Mouse (Mus musculus) liver, embryonic 16.5 days (tissue): Measurements from ENCODE around the gene Anapc7. TPM values are rescaled to one million over a fixed set of nuclear protein-coding genes. Genes with fewer than 3 reads are reported as not detected.

Experiments used
- ATAC-seq: fragments of 200-750 bp; cut with Nextera tagmentation; 2 replicates; pipeline ENCODE4 v1.8.0; 2017; ENCODE audit warnings: low read depth, mild to moderate bottlenecking, moderate number of reproducible peaks, moderate library complexity
- H3K27ac ChIP-seq: fragments of 300-500 bp; sonication (generic); 2 replicates; pipeline ENCODE4 v1.5.1; 2014; ENCODE audit warnings: mild to moderate bottlenecking, low read length
- H3K27me3 ChIP-seq: fragments of 300-500 bp; sonication (generic); 2 replicates; pipeline ENCODE4 v1.6.1; 2014; ENCODE audit warnings: low read depth, low read length, mixed read lengths; ENCODE audit not compliant: control insufficient read depth, insufficient read depth
- H3K36me3 ChIP-seq: fragments of 300-500 bp; sonication (generic); 2 replicates; pipeline ENCODE4 v1.6.1; 2014; ENCODE audit warnings: mild to moderate bottlenecking; ENCODE audit not compliant: control insufficient read depth, insufficient read depth
- H3K4me1 ChIP-seq: fragments of 300-500 bp; sonication (generic); 2 replicates; pipeline ENCODE4 v1.6.1; 2014; ENCODE audit warnings: low read depth, low read length, mixed read lengths; ENCODE audit not compliant: control insufficient read depth
- H3K4me2 ChIP-seq: fragments of 300-500 bp; sonication (generic); 2 replicates; pipeline ENCODE4 v1.6.1; 2014; ENCODE audit warnings: low read depth, low read length, mixed read lengths
- H3K4me3 ChIP-seq: fragments of 300-500 bp; sonication (generic); 2 replicates; pipeline ENCODE4 v1.5.1; 2014; ENCODE audit warnings: low read depth, mild to moderate bottlenecking, low read length
- H3K9ac ChIP-seq: fragments of 300-500 bp; sonication (generic); 2 replicates; pipeline ENCODE4 v1.6.1; 2014; ENCODE audit warnings: low read depth, low read length
- H3K9me3 ChIP-seq: fragments of 300-500 bp; sonication (generic); replicated peaks from 2 replicates; pipeline ENCODE4 v1.6.1; 2016; ENCODE audit warnings: low read length; ENCODE audit not compliant: control insufficient read depth
- WGBS: fragments of 180-500 bp; shearing (Covaris S2); extraction: QIAGEN DNeasy Blood & Tissue Kit; methylation state at CpG from one replicate; pipeline ENCODE4 v1.1.7; 2014; ENCODE audit not compliant: insufficient replicate concordance; 5-methylcytosine and 5-hydroxymethylcytosine counted together
- polyA plus RNA-seq: library from polyadenylated mRNA; unstranded; fragments of >200 nt; fragmentation: Nextera tagmentation; extraction: Ambion mirVana; gene quantifications from 2 replicates; pipeline ENCODE4 v1.2.1, GENCODE M21; 2015

Anapc7 gene
- polyA plus RNA-seq, 1 experiment from 2014 or later: 14.9 TPM

GRCm38 (mm10) chr5:122487825-122488224, 66.3 kb downstream of the Anapc7 start:
- WGBS: 75% methylated on average over 6 of the region's 6 CpGs
- Histone ChIP-seq H3K9me3 (no peaks in the 10 kb centered on the region), H3K4me3 (no peak overlapping the region), H3K36me3 (peaks cover 60% of the 10 kb centered on the region), H3K4me1 (no peaks in the 10 kb centered on the region), H3K27ac (no peak overlapping the region), H3K4me2 (no peak overlapping the region), H3K9ac (no peak overlapping the region), H3K27me3 (no peaks in the 10 kb centered on the region)
- no peak for ATAC-seq

GRCm38 (mm10) chr5:122490148-122490547, 68.7 kb downstream of the Anapc7 start:
- Histone ChIP-seq H3K27ac (no peak overlapping the region), H3K36me3 (peaks cover 52% of the 10 kb centered on the region), H3K4me2 (no peak overlapping the region), H3K9ac (no peak overlapping the region), H3K4me1 (no peaks in the 10 kb centered on the region), H3K27me3 (no peaks in the 10 kb centered on the region), H3K4me3 (no peak overlapping the region), H3K9me3 (no peaks in the 10 kb centered on the region)
- no peak for ATAC-seq
- WGBS: 88% methylated on average over 2 of the region's 2 CpGs

DNA sequence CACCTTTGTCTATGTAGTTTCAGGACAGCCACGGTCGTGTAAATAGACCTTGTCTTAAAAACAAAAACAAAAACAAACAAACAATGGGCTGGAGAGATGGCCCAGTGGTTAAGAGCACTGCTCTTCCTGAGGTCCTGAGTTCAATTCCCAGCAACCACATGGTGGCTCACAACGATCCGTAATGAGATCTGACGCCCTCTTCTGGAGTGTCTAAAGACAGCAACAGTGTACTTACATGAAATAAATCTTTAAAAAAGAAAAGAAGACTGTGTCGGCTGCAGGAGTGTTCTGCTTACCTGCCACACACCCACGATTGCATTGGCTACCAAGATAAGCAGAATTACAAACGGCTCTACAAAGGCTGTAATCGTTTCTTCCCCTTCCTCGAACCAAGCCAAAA, 69.9 kb downstream of the Anapc7 start:
- 66% methylated on average over 10 of the region's 10 CpGs for WGBS
- no peaks in the 10 kb centered on the region for H3K9me3 ChIP-seq
- no peak for ATAC-seq
- no peaks in the 10 kb centered on the region for H3K27me3 ChIP-seq
- H3K27ac ChIP-seq: no peak overlapping the region
- H3K4me3 ChIP-seq: no peak overlapping the region
- H3K4me1 ChIP-seq: no peaks in the 10 kb centered on the region
- no peak overlapping the region for H3K4me2 ChIP-seq
- H3K9ac ChIP-seq: no peak overlapping the region
- H3K36me3 ChIP-seq: peaks cover 52% of the 10 kb centered on the region

DNA sequence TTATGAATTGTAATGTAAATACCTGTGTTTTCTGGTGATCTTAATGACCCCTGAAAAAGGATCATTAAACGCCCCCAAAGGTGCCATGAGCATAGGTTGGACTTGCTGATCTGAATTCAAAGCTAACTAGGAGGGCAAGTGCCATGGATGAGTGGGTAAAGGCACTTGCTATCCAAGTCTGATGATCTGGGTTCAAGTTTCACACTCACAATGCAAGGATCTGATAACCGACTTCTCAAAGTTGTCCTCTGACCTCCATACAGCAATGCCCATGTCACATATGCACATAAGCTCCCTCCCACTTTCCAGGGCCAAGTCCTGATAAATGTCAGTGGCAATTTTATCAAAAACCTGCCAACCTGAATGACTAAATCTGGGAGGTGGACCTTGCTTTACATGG, 71.5 kb downstream of the Anapc7 start:
- H3K27ac ChIP-seq: no peak overlapping the region
- H3K4me2 ChIP-seq: no peak overlapping the region
- WGBS: 81% methylated on average over 2 of the region's 2 CpGs
- H3K36me3 ChIP-seq: peaks cover 50% of the 10 kb centered on the region
- no peaks in the 10 kb centered on the region for H3K9me3 ChIP-seq
- H3K4me3 ChIP-seq: no peak overlapping the region
- no peak for ATAC-seq
- no peaks in the 10 kb centered on the region for H3K27me3 ChIP-seq
- H3K9ac ChIP-seq: no peak overlapping the region
- H3K4me1 ChIP-seq: peaks cover 5% of the 10 kb centered on the region

DNA sequence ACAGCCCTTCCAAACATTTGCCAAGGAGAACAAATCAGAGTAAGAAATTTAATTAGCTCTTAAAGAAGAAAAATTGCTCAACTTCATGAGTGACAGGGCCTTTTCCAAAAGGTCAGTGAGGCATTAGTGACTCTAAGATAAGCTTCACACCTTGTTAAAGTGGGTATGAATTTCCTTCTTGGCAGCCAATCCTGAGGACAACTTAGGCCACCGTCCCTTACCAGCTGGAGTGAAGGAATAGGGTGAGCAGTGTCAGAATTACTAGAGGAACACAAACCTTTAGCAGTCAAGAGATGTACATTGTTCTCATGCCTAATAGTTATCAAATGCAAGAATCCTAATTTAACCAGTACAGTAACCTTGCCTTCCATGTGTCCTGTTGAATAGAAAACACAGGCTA, 73.0 kb downstream of the Anapc7 start:
- H3K27me3 ChIP-seq: no peaks in the 10 kb centered on the region
- no peak overlapping the region for H3K4me3 ChIP-seq
- no peak overlapping the region for H3K27ac ChIP-seq
- 70% methylated on average over 1 of the region's 1 CpGs for WGBS
- H3K4me1 ChIP-seq: peaks cover 6% of the 10 kb centered on the region
- H3K9ac ChIP-seq: no peak overlapping the region
- no peak for ATAC-seq
- no peak overlapping the region for H3K4me2 ChIP-seq
- no peaks in the 10 kb centered on the region for H3K9me3 ChIP-seq
- peaks cover 45% of the 10 kb centered on the region for H3K36me3 ChIP-seq

Other genes with a start within 250 kb of the Anapc7 start
- 4.9 and 6.0 TPM in 2 replicates for gene Hvcn1, start 214.9 kb upstream of the Anapc7 start, polyA plus RNA-seq
- gene Tctn1, start 157.2 kb upstream of the Anapc7 start, polyA plus RNA-seq: 0.74 and 0.78 TPM in 2 replicates
- 3.4 and 4.1 TPM in 2 replicates for gene Pptc7, start 137.3 kb upstream of the Anapc7 start, polyA plus RNA-seq
- 2.5 and 2.6 TPM in 2 replicates for gene Rad9b, start 67.5 kb upstream of the Anapc7 start, polyA plus RNA-seq
- 95.1 and 104 TPM in 2 replicates for gene Vps29, start 67.3 kb upstream of the Anapc7 start, polyA plus RNA-seq
- gene Gpn3, start 49.8 kb upstream of the Anapc7 start, polyA plus RNA-seq: 46.8 and 52.8 TPM in 2 replicates
- gene Fam216a, start 49.3 kb upstream of the Anapc7 start, polyA plus RNA-seq: 13.7 and 14.1 TPM in 2 replicates
- gene Arpc3, start 29.8 kb upstream of the Anapc7 start, polyA plus RNA-seq: 85.4 and 105 TPM in 2 replicates
- 10.0 and 11.3 TPM in 2 replicates for gene Atp2a2, start 80.5 kb downstream of the Anapc7 start, polyA plus RNA-seq
- gene Ift81, start 192.8 kb downstream of the Anapc7 start, polyA plus RNA-seq: 1.9 and 2.2 TPM in 2 replicates
- 1.3 and 1.6 TPM in 2 replicates for gene P2rx7, start 222.2 kb downstream of the Anapc7 start, polyA plus RNA-seq